Mouse (Mus musculus): Measurements from ENCODE around the gene Rgp1.

Rgp1 gene

GRCm38 (mm10) chr4:43604099-43604498, 25.6 kb downstream of the Rgp1 start:
- TF ChIP-seq GATA4 (IDR thresholded peaks at IDR 0.05; ENCODE audit: insufficient replicate concordance, low read length) = no peak

- no peak for TF ChIP-seq GATA4 (IDR thresholded peaks at IDR 0.05; ENCODE audit: insufficient replicate concordance, low read length)
Measured at GRCm38 (mm10) chr4:43604751-43605685, 26.5 kb downstream of the Rgp1 start.

- no peak for TF ChIP-seq GATA4 (IDR thresholded peaks at IDR 0.05; ENCODE audit: insufficient replicate concordance, low read length)
Measured at GRCm38 (mm10) chr4:43612534-43612933, 34.0 kb downstream of the Rgp1 start.

GRCm38 (mm10) chr4:43613060-43613730, 34.7 kb downstream of the Rgp1 start:
- no peak for TF ChIP-seq GATA4 (IDR thresholded peaks at IDR 0.05; ENCODE audit: insufficient replicate concordance, low read length)

- peak; percentile 51; the same call in 1 of the 2 replicates for TF ChIP-seq GATA4 (IDR thresholded peaks at IDR 0.05; ENCODE audit: insufficient replicate concordance, low read length)
Measured at GRCm38 (mm10) chr4:43620146-43620778, 41.7 kb downstream of the Rgp1 start.

GRCm38 (mm10) chr4:43629106-43629817, 50.7 kb downstream of the Rgp1 start:
- no peak for TF ChIP-seq GATA4 (IDR thresholded peaks at IDR 0.05; ENCODE audit: insufficient replicate concordance, low read length)

GRCm38 (mm10) chr4:43630030-43630581, 51.6 kb downstream of the Rgp1 start:
- TF ChIP-seq GATA4 (IDR thresholded peaks at IDR 0.05; ENCODE audit: insufficient replicate concordance, low read length) = no peak

- no peak for TF ChIP-seq GATA4 (IDR thresholded peaks at IDR 0.05; ENCODE audit: insufficient replicate concordance, low read length)
Measured at GRCm38 (mm10) chr4:43630671-43631045, 52.1 kb downstream of the Rgp1 start.

- TF ChIP-seq GATA4 (IDR thresholded peaks at IDR 0.05; ENCODE audit: insufficient replicate concordance, low read length) = no peak
Measured at GRCm38 (mm10) chr4:43631046-43631955, 52.8 kb downstream of the Rgp1 start, which contains the start of gene Npr2. Npr2 (plus strand) TSS chr4:43631935.

- no peak for TF ChIP-seq GATA4 (IDR thresholded peaks at IDR 0.05; ENCODE audit: insufficient replicate concordance, low read length)
Measured at GRCm38 (mm10) chr4:43631956-43632920, 53.7 kb downstream of the Rgp1 start.

- TF ChIP-seq GATA4 (IDR thresholded peaks at IDR 0.05; ENCODE audit: insufficient replicate concordance, low read length) = no peak
Measured at GRCm38 (mm10) chr4:43633296-43633695, 54.8 kb downstream of the Rgp1 start.

GRCm38 (mm10) chr4:43633736-43634135, 55.2 kb downstream of the Rgp1 start:
- no peak for TF ChIP-seq GATA4 (IDR thresholded peaks at IDR 0.05; ENCODE audit: insufficient replicate concordance, low read length)
